In genomic region chr10:117436875-117437715, GRCm38 (mm10) we compare ENCODE assay signal across 8 mouse cellular contexts. TPM values are rescaled to one million over a fixed set of nuclear protein-coding genes. Genes with fewer than 3 reads are reported as not detected.
DNase-seq lines count a peak whose midpoint lies in the region; TF ChIP-seq lines count a peak whose summit lies in the region.

No protein-coding gene starts in this region.

- TF ChIP-seq CTCF in CH12.LX (conservative IDR thresholded peaks at IDR 0.05 in 1 of 2, IDR thresholded peaks at IDR 0.05 in 1 of 2; ENCODE audit: low read depth in 2 of 2, low read length in 2 of 2): peak in 1 of 2 experiments; percentile 71; a peak in 3 of 4 replicates

- H3K9ac ChIP-seq in CH12.LX (ENCODE audit: insufficient read depth, low read depth): no peak overlapping the region

- in situ Hi-C loops in CH12.LX (cut with MboI; ENCODE audit: low pct_ligation_motif_present, low pct_unique_long_range_greater_than_20kb, low sequenced_read_pairs): loop anchor here (25.0 kb wide), 1 partner anchor 175 kb away; no protein-coding TSS in a partner anchor

- H3K36me3 ChIP-seq in CH12.LX (replicated peaks in 1 of 2; ENCODE audit: control insufficient read depth in 1 of 2, insufficient read depth in 1 of 2, low read length in 1 of 2): no peaks in the 10 kb centered on the region

- DNase-seq in frontal cortex, postnatal 25 days (ENCODE audit: low spot score in 2 of 2): peak; percentile 16 to 27
- DNase-seq in frontal cortex, postnatal 14 days (ENCODE audit: low spot score in 2 of 2): no peak
- peak; percentile 76 for DNase-seq in CH12.LX (ENCODE audit: extremely low read depth)
- DNase-seq in c-Kit-positive CD71-positive TER-119-positive erythroid progenitor cells, embryonic 14.5 days (ENCODE audit: low spot score): peak; percentile 51
- peak; percentile 42 for DNase-seq in gastrocnemius, postnatal 10 days
- peak; percentile 72 to 80 for DNase-seq in kidney, postnatal 25 days
- DNase-seq in lung, postnatal 36 days: peak; percentile 80
- DNase-seq in thymus, postnatal 0 days (ENCODE audit: low spot score): peak; percentile 71

- no peak overlapping the region for H3K27ac ChIP-seq in CH12.LX (ENCODE audit: insufficient read depth, low read depth)

- no peaks in the 10 kb centered on the region for H3K79me2 ChIP-seq in CH12.LX (replicated peaks; ENCODE audit: control insufficient read depth, extremely low read depth, insufficient read depth, poor library complexity, severe bottlenecking)

- dilution Hi-C loops in CH12.LX (cut with MboI; ENCODE audit: extremely low pct_ligation_motif_present, extremely low pct_unique_long_range_greater_than_20kb, low sequenced_read_pairs): no loop called here

- TF ChIP-seq EP300 in CH12.LX (IDR thresholded peaks at IDR 0.05; ENCODE audit: low read length): no peak

- H3K4me2 ChIP-seq in CH12.LX (ENCODE audit: insufficient read depth, low read depth, poor library complexity, severe bottlenecking): no peak overlapping the region

- H3K4me3 ChIP-seq in CH12.LX (replicated peaks in 1 of 3; ENCODE audit: low read depth in 2 of 3, low read length in 2 of 3, poor library complexity in 1 of 3): no peak overlapping the region

- peak; percentile 27 for TF ChIP-seq RAD21 in CH12.LX (IDR thresholded peaks at IDR 0.05; ENCODE audit: low read depth, low read length)

- no peaks in the 10 kb centered on the region for H3K27me3 ChIP-seq in CH12.LX (replicated peaks)

- peaks cover 2% of the 10 kb centered on the region for H3K9me3 ChIP-seq in CH12.LX (replicated peaks; ENCODE audit: low read length)

- TF ChIP-seq POLR2A in CH12.LX (IDR thresholded peaks at IDR 0.05; ENCODE audit: low read depth, low read length): no peak

- H3K4me1 ChIP-seq in CH12.LX (ENCODE audit: control insufficient read depth in 1 of 2, insufficient read depth in 2 of 2): peaks cover 0 to 21% of the 10 kb centered on the region in 2 experiments; a peak in 2 of 4 replicates

TF ChIP-seq in CH12.LX, 34 proteins besides CTCF, POLR2A, EP300 and RAD21:
- TF ChIP-seq RCOR1 (conservative IDR thresholded peaks at IDR 0.05; ENCODE audit: low read depth, low read length) (no peak), UBTF (IDR thresholded peaks at IDR 0.05; ENCODE audit: low read depth, low read length) (no peak), ELF1 (IDR thresholded peaks at IDR 0.05; ENCODE audit: low read depth, low read length) (no peak), ZNF384 (IDR thresholded peaks at IDR 0.05; ENCODE audit: low read depth, low read length) (no peak), JUND (conservative IDR thresholded peaks at IDR 0.05; ENCODE audit: low read depth, low read length) (no peak), ZMIZ1 (IDR thresholded peaks at IDR 0.05; ENCODE audit: low read depth, low read length) (no peak), MYC (IDR thresholded peaks at IDR 0.05; ENCODE audit: low read depth, low read length) (peak; percentile 74; the same call in 1 of the 2 replicates), USF2 (conservative IDR thresholded peaks at IDR 0.05; ENCODE audit: low read depth, low read length) (no peak), CHD1 (IDR thresholded peaks at IDR 0.05; ENCODE audit: low read depth, low read length) (no peak), GABPA (IDR thresholded peaks at IDR 0.05; ENCODE audit: insufficient replicate concordance, low read depth, low read length) (no peak), MEF2A (IDR thresholded peaks at IDR 0.05; ENCODE audit: borderline replicate concordance, low read depth, low read length) (peak; percentile 20; the same call in 1 of the 2 replicates), ETS1 (conservative IDR thresholded peaks at IDR 0.05; ENCODE audit: low read depth, low read length) (no peak), NRF1 (IDR thresholded peaks at IDR 0.05; ENCODE audit: low read depth, low read length) (no peak), BHLHE40 (IDR thresholded peaks at IDR 0.05; ENCODE audit: low read depth, low read length) (no peak), ZKSCAN1 (IDR thresholded peaks at IDR 0.05; ENCODE audit: borderline replicate concordance, low read depth, low read length) (no peak), HCFC1 (IDR thresholded peaks at IDR 0.05; ENCODE audit: low read depth, low read length) (no peak), PAX5 (IDR thresholded peaks at IDR 0.05; ENCODE audit: low read length) (no peak), MAX (IDR thresholded peaks at IDR 0.05; ENCODE audit: low read length) (peak; percentile 35; the same call in 1 of the 2 replicates), MAZ (IDR thresholded peaks at IDR 0.05; ENCODE audit: low read depth, low read length) (no peak), ZC3H11A (IDR thresholded peaks at IDR 0.05; ENCODE audit: low read depth, low read length) (no peak), POLR2AphosphoS2 (IDR thresholded peaks at IDR 0.05; ENCODE audit: low read depth, low read length) (no peak), USF1 (IDR thresholded peaks at IDR 0.05; ENCODE audit: low read depth, low read length) (no peak), E2F4 (IDR thresholded peaks at IDR 0.05; ENCODE audit: insufficient replicate concordance, low read depth, low read length) (no peak), JUN (IDR thresholded peaks at IDR 0.05; ENCODE audit: insufficient read depth, low read depth, low read length) (no peak), TCF12 (IDR thresholded peaks at IDR 0.05; ENCODE audit: low read depth, low read length) (no peak), NELFE (IDR thresholded peaks at IDR 0.05; ENCODE audit: low read depth, low read length) (no peak), SMC3 (IDR thresholded peaks at IDR 0.05; ENCODE audit: low read depth, low read length) (peak; percentile 46)

RNA-seq across cellular contexts. Expression of gene Cpsf6, which starts 57.3 kb away (rescaled TPM):
- 87.6 and 109 TPM in 2 replicates for total RNA-seq in CH12.LX (2012; rRNA removed)
- total RNA-seq in CH12.LX (2014; rRNA removed): 114 and 128 TPM in 2 replicates
- 94.2 and 99.5 TPM in 2 replicates for polyA plus RNA-seq in CH12.LX (2012; ENCODE audit: insufficient read length, low read depth)
- 10 to 100 TPM; 40.1 to 46.3 TPM for total RNA-seq in gastrocnemius, postnatal 10 days (2021)
- polyA plus RNA-seq in thymus, postnatal 0 days (2015; fragmentation: Nextera tagmentation; extraction: Ambion mirVana): 154 and 161 TPM in 2 replicates

Comparison
In these comparisons a context has a peak if more than half of its experiments do, and no peak if none do; other contexts are left out.
1. DNase-seq: peak in frontal cortex, postnatal 25 days (2 of 2), CH12.LX (single experiment), c-Kit-positive CD71-positive TER-119-positive erythroid progenitor cells, embryonic 14.5 days (single experiment), gastrocnemius, postnatal 10 days (single experiment), kidney, postnatal 25 days (2 of 2), lung, postnatal 36 days (single experiment) and thymus, postnatal 0 days (single experiment); none in frontal cortex, postnatal 14 days (0 of 2).